Mouse (Mus musculus) spleen, adult 2 months (tissue): ENCODE data around the gene Fam166a.

ENCODE experiments used
- CTCF ChIP-seq: fragments of 200-500 bp; IDR thresholded peaks from 2 replicates; pipeline ENCODE4 v1.5.1; 2011; ENCODE audit warnings: mild to moderate bottlenecking, inconsistent platforms; ENCODE audit not compliant: insufficient read depth, insufficient read length, insufficient replicate concordance; ENCODE audit errors: extremely low read depth
- POLR2A ChIP-seq: fragments of 200-500 bp; IDR thresholded peaks from 2 replicates; pipeline ENCODE4 v1.6.1; 2011; ENCODE audit warnings: low read depth, low read length, inconsistent platforms

DNA sequence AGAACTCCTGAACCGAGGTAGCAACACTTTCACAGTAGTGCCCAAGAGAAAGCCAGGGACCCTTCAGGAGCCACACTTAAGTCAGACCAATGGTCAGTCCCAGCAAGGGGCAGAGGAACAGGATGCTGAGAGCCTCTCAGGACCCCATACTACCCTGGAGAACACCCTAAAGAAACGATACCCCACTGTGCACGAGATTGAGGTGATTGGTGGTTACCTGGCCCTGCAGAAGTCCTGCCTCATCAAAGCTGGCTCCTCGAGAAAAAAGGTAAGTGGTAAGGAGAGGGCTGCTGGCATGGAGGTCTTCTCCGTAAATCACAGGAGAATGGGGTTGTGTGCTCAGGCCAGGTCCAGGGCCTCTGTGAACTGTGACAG lies 45.7 kb downstream of the Fam166a start:
- TF ChIP-seq CTCF (no peak), POLR2A (no peak)
